Mouse (Mus musculus) liver, adult 2 months (tissue): ENCODE measurements around the gene Txnrd3.

Experiments
- CTCF ChIP-seq: fragments of 200-500 bp; IDR thresholded peaks from 2 replicates; pipeline ENCODE4 v1.5.1; 2011; ENCODE audit warnings: low read depth, low read length, control low read depth
- POLR2A ChIP-seq: fragments of 200-500 bp; IDR thresholded peaks from 2 replicates; pipeline ENCODE4 v1.6.1; 2011; ENCODE audit warnings: low read length, control low read depth; ENCODE audit not compliant: insufficient read depth; ENCODE audit errors: extremely low read depth

- TF ChIP-seq CTCF (no peak), POLR2A (no peak)
Measured at GRCm38 (mm10) chr6:89634400-89634799, 9.4 kb upstream of the Txnrd3 start.
